Mouse (Mus musculus): ENCODE measurements at regions not wholly inside any gene's neighbourhood (a gene's known extent, or its start where the extent isn't known, plus 50 kb on each side); places are given as distances from the start of the nearest gene placed in this dataset.

- TF ChIP-seq CTCF (IDR thresholded peaks at IDR 0.05; ENCODE audit: low read depth), result no peak
- TF ChIP-seq EP300 (IDR thresholded peaks at IDR 0.05; ENCODE audit: low read depth), result no peak
Measured at GRCm38 (mm10) chr10:54551734-54552397, 475.5 kb upstream of the Man1a start.
